Mouse (Mus musculus): Measurements from ENCODE around the gene Ifna6. TPM values are rescaled to one million over a fixed set of nuclear protein-coding genes. Genes with fewer than 3 reads are reported as not detected.

Ifna6 gene
- total and polyA plus RNA-seq, 3 experiments: not detected

DNA sequence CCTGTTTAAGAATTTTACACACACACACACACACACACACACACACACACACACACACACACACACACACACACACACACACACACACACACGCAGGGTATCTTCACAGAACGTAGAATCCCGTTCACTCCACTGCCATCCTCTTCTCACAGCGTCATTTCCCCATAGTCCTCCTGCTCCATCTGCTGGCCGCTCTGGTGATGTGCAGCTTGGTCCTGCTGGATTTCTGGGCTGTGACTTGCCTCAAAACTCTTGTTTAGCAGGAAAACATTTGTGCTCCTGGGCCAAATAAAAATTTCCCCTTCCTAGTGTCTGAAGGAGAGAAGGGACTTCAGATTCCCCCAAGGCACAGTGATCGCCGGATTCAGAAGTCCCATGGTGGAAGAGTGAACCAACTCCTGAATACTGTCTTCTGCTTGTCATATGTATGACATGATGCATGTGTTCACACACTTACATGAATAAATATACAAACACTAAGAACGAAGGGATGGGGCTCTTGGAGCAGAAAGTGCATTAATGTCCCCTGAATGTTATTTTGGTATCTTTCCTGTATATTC is 40.2 kb downstream of the Ifna6 start (continued):
- no peak for TF ChIP-seq MEF2A (IDR thresholded peaks at IDR 0.05; ENCODE audit: extremely low read depth, insufficient replicate concordance, low read depth, low read length, poor library complexity, severe bottlenecking)

DNA sequence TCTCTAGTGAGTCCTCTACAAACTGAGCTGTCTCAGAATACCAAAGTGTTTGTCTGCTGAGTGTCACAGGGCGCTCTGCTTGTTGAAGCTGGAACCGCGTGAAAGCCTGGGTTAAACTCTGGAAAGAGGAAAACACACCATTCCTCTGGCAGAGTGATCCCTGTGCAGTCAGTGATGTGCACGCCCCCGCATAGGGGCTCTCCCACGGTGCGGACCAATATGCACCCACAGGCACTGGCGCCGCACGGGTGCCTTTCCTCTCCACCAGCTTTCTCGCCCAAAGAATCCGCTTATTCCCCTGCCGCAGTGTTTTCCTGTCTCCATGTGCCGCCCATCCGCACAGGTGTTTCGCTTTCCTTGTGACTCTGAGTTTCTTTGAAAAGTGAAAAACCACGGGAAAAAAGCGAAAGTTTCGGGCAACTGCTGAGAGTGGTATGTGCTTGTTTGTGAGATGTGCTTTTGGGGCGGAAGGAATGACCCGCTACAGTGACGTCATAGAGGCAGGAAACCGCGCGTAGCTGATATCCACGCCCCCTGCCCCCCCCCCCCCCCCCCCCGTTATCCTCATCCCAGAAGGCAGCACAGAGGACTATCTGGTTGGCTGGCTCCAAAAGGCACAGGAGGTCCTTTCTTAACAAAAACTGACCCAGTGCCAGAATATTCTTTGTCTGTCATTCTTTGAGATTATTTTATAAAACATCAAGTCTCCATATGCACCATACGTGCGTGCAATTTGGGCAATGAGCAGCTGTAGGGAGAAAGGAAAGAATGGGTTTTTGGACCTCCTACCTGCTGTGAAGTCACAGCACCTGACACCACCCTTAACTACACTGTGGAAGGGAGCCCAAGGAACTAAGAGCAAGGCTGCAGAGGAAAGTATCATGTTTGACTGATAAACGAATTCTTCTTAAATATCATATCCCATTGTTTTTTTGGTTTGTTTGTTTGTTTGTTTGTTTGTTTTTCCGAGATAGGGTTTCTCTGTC is 41.0 kb downstream of the Ifna6 start:
- H3K79me2 ChIP-seq (ENCODE audit: control insufficient read depth, insufficient read depth, low read length, poor library complexity): no peaks in the 10 kb centered on the region
- peak; percentile 79 for DNase-seq (ENCODE audit: low read depth, low spot score)
- H3K36me3 ChIP-seq (ENCODE audit: control insufficient read depth in 1 of 2, insufficient read depth in 2 of 2, low read length in 2 of 2): peaks cover 0 to 15% of the 10 kb centered on the region in 2 experiments; a peak in 2 of 4 replicates
- no peaks in the 10 kb centered on the region for H3K9me3 ChIP-seq (replicated peaks; ENCODE audit: insufficient read depth, low read length)
- H3K4me1 ChIP-seq (ENCODE audit: control insufficient read depth in 1 of 2, insufficient read depth in 2 of 2, low read length in 2 of 2): peaks cover 13 to 14% of the 10 kb centered on the region in 2 experiments
- no peaks in the 10 kb centered on the region for H3K27me3 ChIP-seq (ENCODE audit: control insufficient read depth in 1 of 2, insufficient read depth in 2 of 2, low read length in 2 of 2)
- peak overlapping the region; percentile 93 to 100 for H3K4me3 ChIP-seq (ENCODE audit: control insufficient read depth in 1 of 2, insufficient read depth in 1 of 2, low read depth in 2 of 2, low read length in 2 of 2)
- H3K9ac ChIP-seq (ENCODE audit: control insufficient read depth, low read depth, low read length, poor library complexity, severe bottlenecking): peak overlapping the region; percentile 80
- H3K27ac ChIP-seq (ENCODE audit: control insufficient read depth, low read depth, low read length): peak overlapping the region; percentile 36; the same call in 1 of the 2 replicates
- peak; percentile 54; the same call in 1 of the 2 replicates for TF ChIP-seq E2F4 (IDR thresholded peaks at IDR 0.05; ENCODE audit: borderline replicate concordance, low read depth, low read length)
- no peak for TF ChIP-seq ZNF384 (IDR thresholded peaks at IDR 0.05; ENCODE audit: low read depth, low read length)
- TF ChIP-seq NRF1 (IDR thresholded peaks at IDR 0.05; ENCODE audit: insufficient read depth, low read depth, low read length, poor library complexity, severe bottlenecking): no peak
- TF ChIP-seq MYC (IDR thresholded peaks at IDR 0.05; ENCODE audit: low read depth, low read length): no peak
- TF ChIP-seq POLR2A (IDR thresholded peaks at IDR 0.05; ENCODE audit: control insufficient read depth in 1 of 2, insufficient read depth in 1 of 2, low read depth in 1 of 2, low read length in 2 of 2, poor library complexity in 1 of 2): peak in 1 of 2 experiments; percentile 58; a peak in 2 of 4 replicates
- TF ChIP-seq POLR2AphosphoS5 (IDR thresholded peaks at IDR 0.05; ENCODE audit: borderline replicate concordance, low read depth, low read length): no peak
- TF ChIP-seq KAT2A (conservative IDR thresholded peaks at IDR 0.05; ENCODE audit: low read depth, low read length): no peak
- peak; percentile 66 for TF ChIP-seq NELFE (IDR thresholded peaks at IDR 0.05; ENCODE audit: low read depth, low read length)
- peak; percentile 52; the same call in 1 of the 2 replicates for TF ChIP-seq MXI1 (IDR thresholded peaks at IDR 0.05; ENCODE audit: low read depth, low read length)
- TF ChIP-seq ELF1 (IDR thresholded peaks at IDR 0.05; ENCODE audit: low read depth, low read length): peak; percentile 38; the same call in 1 of the 2 replicates
- TF ChIP-seq HCFC1 (IDR thresholded peaks at IDR 0.05; ENCODE audit: low read depth, low read length): peak; percentile 50
- no peak for TF ChIP-seq MYB (IDR thresholded peaks at IDR 0.05; ENCODE audit: low read depth, low read length)
- TF ChIP-seq RCOR1 (IDR thresholded peaks at IDR 0.05; ENCODE audit: low read depth, low read length): peak; percentile 45; the same call in 1 of the 2 replicates
- TF ChIP-seq TCF12 (IDR thresholded peaks at IDR 0.05; ENCODE audit: low read depth, low read length): peak; percentile 48
- TF ChIP-seq MAFK (IDR thresholded peaks at IDR 0.05; ENCODE audit: borderline replicate concordance, low read depth, low read length): no peak
- TF ChIP-seq MEF2A (IDR thresholded peaks at IDR 0.05; ENCODE audit: extremely low read depth, insufficient replicate concordance, low read depth, low read length, poor library complexity, severe bottlenecking): no peak
- TF ChIP-seq MAZ (IDR thresholded peaks at IDR 0.05; ENCODE audit: low read depth, low read length): no peak
- TF ChIP-seq USF1 (IDR thresholded peaks at IDR 0.05; ENCODE audit: low read depth, low read length): no peak
- 0 out of 2 replicates have a peak, but pooled peaks have one; percentile 33 for TF ChIP-seq ZMIZ1 (IDR thresholded peaks at IDR 0.05; ENCODE audit: low read depth, low read length)
- no peak for TF ChIP-seq SMC3 (IDR thresholded peaks at IDR 0.05; ENCODE audit: low read depth, low read length)
- TF ChIP-seq ETS1 (IDR thresholded peaks at IDR 0.05; ENCODE audit: low read depth, low read length): peak; percentile 50
- peak; percentile 77 for TF ChIP-seq SIN3A (IDR thresholded peaks at IDR 0.05; ENCODE audit: low read length)
- TF ChIP-seq USF2 (IDR thresholded peaks at IDR 0.05; ENCODE audit: borderline replicate concordance in 1 of 2, insufficient read depth in 1 of 2, low read depth in 1 of 2, low read length in 2 of 2): no peak
- no peak for TF ChIP-seq JUND (IDR thresholded peaks at IDR 0.05; ENCODE audit: low read depth, low read length)
- no peak for TF ChIP-seq ZKSCAN1 (IDR thresholded peaks at IDR 0.05; ENCODE audit: low read depth, low read length)
- no peak for TF ChIP-seq MAX (IDR thresholded peaks at IDR 0.05; ENCODE audit: low read length)
- no peak for TF ChIP-seq ZC3H11A (IDR thresholded peaks at IDR 0.05; ENCODE audit: low read depth, low read length)
- TF ChIP-seq GATA1 (IDR thresholded peaks at IDR 0.05; ENCODE audit: low read depth, low read length): no peak
- no peak for TF ChIP-seq GABPA (IDR thresholded peaks at IDR 0.05; ENCODE audit: low read depth, low read length)
- TF ChIP-seq POLR2AphosphoS2 (IDR thresholded peaks at IDR 0.05; ENCODE audit: low read length): peak; percentile 46; the same call in 1 of the 2 replicates
- no peak; a peak in 1 of 4 replicates for TF ChIP-seq EP300 (IDR thresholded peaks at IDR 0.05; ENCODE audit: low read depth in 1 of 2, low read length in 2 of 2)

Data from MEL (cell line).